Mouse (Mus musculus) kidney, adult 2 months (tissue): Measurements from ENCODE around the gene Mtif2. TPM values are rescaled to one million over a fixed set of nuclear protein-coding genes. Genes with fewer than 3 reads are reported as not detected.

ENCODE experiments used
- DNase-seq: peaks from one replicate; pipeline ENCODE4 v3.0.0; 2021
- H3K27ac ChIP-seq: fragments of 200-500 bp; 2 replicates; pipeline ENCODE4 v1.5.1; 2012; ENCODE audit warnings: low read depth, low read length, control low read depth, inconsistent platforms; ENCODE audit not compliant: insufficient read depth
- H3K27me3 ChIP-seq: fragments of 200-500 bp; replicated peaks from 2 replicates; pipeline ENCODE4 v1.6.1; 2012; ENCODE audit warnings: mild to moderate bottlenecking, moderate library complexity, low read length, inconsistent platforms; ENCODE audit not compliant: control insufficient read depth, insufficient read depth
- H3K36me3 ChIP-seq: fragments of 200-500 bp; 2 replicates; pipeline ENCODE4 v1.6.1; 2012; ENCODE audit warnings: mild to moderate bottlenecking, moderate library complexity, low read length, inconsistent platforms; ENCODE audit not compliant: control insufficient read depth, insufficient read depth
- H3K4me1 ChIP-seq: fragments of 200-500 bp; 2 replicates; pipeline ENCODE4 v1.6.1; 2011; ENCODE audit warnings: low read length; ENCODE audit not compliant: control insufficient read depth, insufficient read depth
- H3K4me3 ChIP-seq: fragments of 200-500 bp; 2 replicates; pipeline ENCODE4 v1.5.1; 2011; ENCODE audit warnings: mild to moderate bottlenecking, low read depth, low read length, control low read depth; ENCODE audit not compliant: insufficient read depth
- CTCF ChIP-seq: fragments of 200-500 bp; conservative IDR thresholded peaks from 2 replicates; pipeline ENCODE4 v1.5.1; 2011; ENCODE audit warnings: low read depth, mild to moderate bottlenecking, control low read depth, low read length, moderate library complexity, mixed read lengths; ENCODE audit not compliant: insufficient read depth, insufficient read length
- POLR2A ChIP-seq: fragments of 200-500 bp; IDR thresholded peaks from one replicate; pipeline ENCODE4 v1.6.1; 2011; ENCODE audit warnings: low read depth, low read length, control low read depth
- WGBS: fragments of 180-500 bp; shearing (Covaris S2); methylation state at CpG from one replicate; pipeline ENCODE4 v1.1.7; 2018; 5-methylcytosine and 5-hydroxymethylcytosine counted together
- polyA plus RNA-seq: library from polyadenylated mRNA; depleted of rRNA; stranded (reverse); fragments of >200 nt; gene quantifications from 2 replicates; pipeline ENCODE4 v1.2.3, GENCODE M21; 2012

Gene Mtif2
- polyA plus RNA-seq, 1 experiment = 13.6 TPM

- Histone ChIP-seq H3K27ac (no peak overlapping the region), H3K4me1 (peaks cover 4% of the 10 kb centered on the region; the same call in 1 of the 2 replicates), H3K27me3 (no peaks in the 10 kb centered on the region), H3K36me3 (peaks cover 6% of the 10 kb centered on the region; the same call in 1 of the 2 replicates), H3K4me3 (no peak overlapping the region)
- 11% methylated on average over 2 of the region's 2 CpGs for WGBS
- TF ChIP-seq POLR2A (no peak), CTCF (no peak)
- no peak for DNase-seq
Observed at GRCm38 (mm10) chr11:29546762-29547161, 20.6 kb downstream of the Mtif2 start.

- Histone ChIP-seq H3K4me1 (peaks cover 4% of the 10 kb centered on the region; the same call in 1 of the 2 replicates), H3K4me3 (peak overlapping the region; percentile 86), H3K27ac (peak overlapping the region; percentile 66), H3K36me3 (peaks cover 6% of the 10 kb centered on the region; the same call in 1 of the 2 replicates), H3K27me3 (no peaks in the 10 kb centered on the region)
- DNase-seq = no peak
- no peak for TF ChIP-seq CTCF
- no peak for TF ChIP-seq POLR2A
- under 1% methylated on average over 27 of the region's 27 CpGs for WGBS
Observed at GRCm38 (mm10) chr11:29547249-29547751, 21.1 kb downstream of the Mtif2 start.

GRCm38 (mm10) chr11:29547752-29548503 is 21.7 kb downstream of the Mtif2 start, which contains the start of the genes Clhc1 and Rps27a:
Gene Clhc1, plus strand, starts transcription at chr11:29547950.
Gene Rps27a, minus strand, starts transcription at chr11:29548109.
- no peak for TF ChIP-seq CTCF
- TF ChIP-seq POLR2A = peak; percentile 76
- H3K4me3 ChIP-seq = peak within 1 kb of the TSS; percentile 86
- peaks cover 4% of the 10 kb centered on the region; the same call in 1 of the 2 replicates for H3K4me1 ChIP-seq
- under 1% methylated on average over 46 of the region's 46 CpGs for WGBS
- H3K27ac ChIP-seq = peak within 1 kb of the TSS; percentile 98
- DNase-seq = peak; percentile 95
- H3K27me3 ChIP-seq = no peaks in the 10 kb centered on the region
- H3K36me3 ChIP-seq = peaks cover 6% of the 10 kb centered on the region; the same call in 1 of the 2 replicates

- no peak overlapping the region for H3K27ac ChIP-seq
- no peaks in the 10 kb centered on the region for H3K27me3 ChIP-seq
- TF ChIP-seq CTCF = no peak
- TF ChIP-seq POLR2A = no peak
- no peak for DNase-seq
- H3K4me3 ChIP-seq = peak overlapping the region; percentile 86
- H3K36me3 ChIP-seq = peaks cover 6% of the 10 kb centered on the region; the same call in 1 of the 2 replicates
- H3K4me1 ChIP-seq = peaks cover 4% of the 10 kb centered on the region; the same call in 1 of the 2 replicates
- 23% methylated on average over 23 of the region's 23 CpGs for WGBS
Observed at GRCm38 (mm10) chr11:29548504-29549424, 22.6 kb downstream of the Mtif2 start.

- Histone ChIP-seq H3K36me3 (0 out of 2 replicates have a peak, but pooled peaks cover 2% of the 10 kb centered on the region), H3K27me3 (no peaks in the 10 kb centered on the region), H3K27ac (no peak overlapping the region), H3K4me3 (no peak overlapping the region), H3K4me1 (peaks cover 4% of the 10 kb centered on the region; the same call in 1 of the 2 replicates)
- no peak for DNase-seq
- 63% methylated on average over 1 of the region's 1 CpGs for WGBS
- TF ChIP-seq POLR2A (no peak), CTCF (no peak)
Observed at GRCm38 (mm10) chr11:29549425-29549778, 23.2 kb downstream of the Mtif2 start.

GRCm38 (mm10) chr11:29560452-29560851 is 34.2 kb downstream of the Mtif2 start:
- TF ChIP-seq POLR2A (no peak), CTCF (no peak)
- no peaks in the 10 kb centered on the region for H3K27me3 ChIP-seq
- H3K4me3 ChIP-seq = no peak overlapping the region
- 90% methylated on average over 9 of the region's 9 CpGs for WGBS
- no peak for DNase-seq
- H3K27ac ChIP-seq = no peak overlapping the region
- H3K36me3 ChIP-seq = no peaks in the 10 kb centered on the region
- no peaks in the 10 kb centered on the region; the same call in 1 of the 2 replicates for H3K4me1 ChIP-seq
